Mouse (Mus musculus) brain, embryonic 14.5 days (tissue): ENCODE results near the gene Map4k3.

Source experiments
- CTCF ChIP-seq: fragments of 200-500 bp; IDR thresholded peaks from 2 replicates; pipeline ENCODE4 v1.5.1; 2012; ENCODE audit warnings: inconsistent platforms, mild to moderate bottlenecking, moderate library complexity, borderline replicate concordance; ENCODE audit not compliant: insufficient read depth, insufficient read length; ENCODE audit errors: extremely low read depth
- POLR2A ChIP-seq: fragments of 200-500 bp; IDR thresholded peaks from 2 replicates; pipeline ENCODE4 v1.6.1; 2012; ENCODE audit warnings: mild to moderate bottlenecking, inconsistent platforms, borderline replicate concordance; ENCODE audit not compliant: poor library complexity, insufficient read depth, insufficient read length, severe bottlenecking; ENCODE audit errors: extremely low read depth

- TF ChIP-seq CTCF (peak; percentile 64; the same call in 1 of the 2 replicates), POLR2A (peak; percentile 59; the same call in 1 of the 2 replicates)
Observed at GRCm38 (mm10) chr17:80553318-80554270, 174.7 kb downstream of the Map4k3 start.
